Mouse (Mus musculus) cerebellum, adult 18-20 months (tissue): ENCODE measurements around the gene Hsp90aa1.
"Not testable (repeated sequence)": the region's sequence is repeated elsewhere in the genome, so short reads cannot be mapped to it uniquely, and the experiment has no call there.

Experiments used
- DNase-seq, 2 experiments: peaks; one replicate each; pipeline ENCODE4 v3.0.0; 2021

The Hsp90aa1 gene

GRCm38 (mm10) chr12:110702556-110702955, at the start of gene Hsp90aa1:
Gene Hsp90aa1, minus strand, starts transcription at chr12:110702728.
- DNase-seq = no peak

DNA sequence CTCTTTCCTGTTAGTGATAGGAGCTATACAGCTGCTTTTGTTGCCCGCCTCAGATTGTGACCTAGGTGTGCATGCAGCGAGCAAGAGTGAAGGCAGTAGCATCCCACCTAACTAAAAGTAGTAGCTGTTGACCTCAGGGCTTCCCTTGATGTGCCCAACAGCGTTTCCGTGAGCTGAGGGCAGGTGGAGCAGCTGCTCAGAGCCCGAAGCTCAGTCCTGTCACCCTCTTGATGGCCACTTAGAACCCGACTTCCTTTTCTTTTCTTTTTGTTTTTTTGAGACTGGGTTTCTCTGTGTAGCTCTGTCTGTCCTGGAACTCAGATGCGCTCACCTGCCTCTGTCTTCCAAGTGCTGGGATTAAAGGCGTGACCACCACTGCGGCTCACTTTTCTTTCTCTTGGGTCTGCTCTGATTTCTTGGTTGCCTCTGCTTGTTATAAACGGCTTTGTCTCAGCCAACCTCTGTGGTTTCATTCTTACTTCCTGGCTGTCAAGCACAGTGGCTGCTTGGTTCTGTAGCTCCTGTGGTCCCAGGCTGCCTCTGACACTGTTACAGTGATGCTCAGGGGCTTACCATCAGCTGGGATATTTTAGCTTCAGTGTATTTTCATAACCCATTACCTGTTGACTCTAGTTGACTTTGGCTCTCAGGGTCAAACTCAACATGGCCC, 48.4 kb upstream of the Hsp90aa1 start:
- DNase-seq = no peak

GRCm38 (mm10) chr12:110738158-110738921, 35.8 kb upstream of the Hsp90aa1 start:
- DNase-seq = peak in 1 of 2 experiments; percentile 43

DNA sequence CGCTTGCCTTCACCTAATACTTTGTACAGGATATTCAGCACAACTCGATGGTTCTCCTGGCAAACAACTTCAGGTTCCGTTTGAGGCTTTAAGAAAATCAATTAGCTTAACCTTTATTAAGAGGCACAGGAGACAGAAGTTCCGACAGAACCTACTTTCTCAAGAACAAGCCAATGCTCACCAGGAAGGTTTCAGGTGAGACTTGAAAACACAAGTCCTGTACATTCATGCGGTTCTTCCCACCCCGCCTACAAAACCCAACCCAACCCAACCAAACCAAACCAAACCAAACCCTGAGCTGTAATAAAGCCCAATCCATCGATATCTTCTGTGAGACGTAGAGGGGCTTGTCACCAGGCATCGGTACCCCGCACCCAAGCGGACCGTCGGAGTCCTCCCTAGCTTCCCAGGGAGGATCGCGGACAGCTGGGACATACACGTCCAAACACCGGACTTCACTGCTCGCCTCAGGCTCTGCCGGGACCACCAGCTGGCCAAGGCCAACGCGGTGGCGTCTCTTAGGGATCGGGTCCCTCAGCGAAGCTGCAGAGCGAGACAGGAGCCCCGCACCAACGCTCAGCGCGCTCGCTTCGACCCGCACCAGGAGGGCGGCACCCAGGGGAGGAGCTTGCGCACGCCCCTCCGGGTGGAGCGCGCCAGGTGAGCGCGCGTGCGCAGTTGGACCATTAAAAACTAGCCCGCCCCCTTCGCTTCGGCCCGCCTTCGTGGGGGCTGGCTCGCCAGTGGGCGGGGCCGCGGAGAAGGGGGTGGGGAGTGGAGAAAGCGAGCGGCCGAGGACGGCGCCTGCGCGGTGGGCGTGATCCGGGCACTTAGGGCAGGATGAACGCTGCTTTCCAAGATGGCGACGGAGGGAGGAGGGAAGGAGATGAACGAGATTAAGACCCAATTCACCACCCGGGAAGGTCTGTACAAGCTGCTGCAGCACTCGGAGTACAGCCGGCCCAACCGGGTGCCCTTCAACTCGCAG, 34.9 kb upstream of the Hsp90aa1 start, which contains the start of gene Wdr20:
TSS of gene Wdr20 (plus strand) at position 775 of the 988 bp plus-strand sequence.
- peak; percentile 98 to 100 for DNase-seq

GRCm38 (mm10) chr12:110736641-110737040, 34.1 kb upstream of the Hsp90aa1 start:
- no peak for DNase-seq

- DNase-seq = not testable (repeated sequence)
Observed at GRCm38 (mm10) chr12:110733254-110733653, 30.7 kb upstream of the Hsp90aa1 start.

DNA sequence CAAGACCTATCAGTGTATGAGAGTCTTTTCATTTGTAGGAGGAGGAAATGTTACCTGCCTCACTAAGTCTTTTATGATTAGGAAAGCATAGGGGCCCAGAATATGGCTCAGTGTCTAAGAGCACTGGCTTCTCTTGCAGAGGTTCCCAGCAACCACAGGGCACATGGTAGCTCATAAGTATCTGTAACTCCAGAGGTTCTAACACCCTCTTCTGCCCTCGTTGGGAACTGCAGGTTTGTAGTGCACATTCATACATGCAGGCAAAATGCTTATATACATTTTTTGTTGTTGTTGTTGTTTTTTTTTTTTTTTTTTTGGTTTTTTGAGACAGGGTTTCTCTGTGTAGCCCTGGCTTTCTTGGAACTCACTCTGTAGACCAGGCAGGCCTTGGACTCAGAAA, 23.9 kb upstream of the Hsp90aa1 start:
- DNase-seq = no peak

DNA sequence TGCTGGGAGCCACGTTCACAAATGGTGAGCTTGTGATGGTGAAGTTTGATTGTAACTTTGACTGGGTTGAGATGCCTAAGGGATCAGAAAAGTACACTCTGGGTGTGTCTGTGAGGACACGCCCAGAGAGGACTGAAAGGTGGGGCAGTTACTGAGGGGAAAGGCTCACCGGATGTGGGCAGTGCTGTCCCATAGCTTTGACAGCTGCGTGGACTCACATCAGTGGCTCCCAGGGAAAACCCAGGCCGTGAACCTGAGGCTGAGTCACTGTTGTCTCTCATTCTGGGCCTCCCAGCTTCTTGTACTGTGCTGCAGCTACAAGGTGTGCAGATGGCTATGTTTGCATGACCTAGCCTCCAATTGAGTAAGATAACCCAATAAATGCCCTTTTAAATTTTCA, 23.0 kb upstream of the Hsp90aa1 start:
- DNase-seq = no peak

DNA sequence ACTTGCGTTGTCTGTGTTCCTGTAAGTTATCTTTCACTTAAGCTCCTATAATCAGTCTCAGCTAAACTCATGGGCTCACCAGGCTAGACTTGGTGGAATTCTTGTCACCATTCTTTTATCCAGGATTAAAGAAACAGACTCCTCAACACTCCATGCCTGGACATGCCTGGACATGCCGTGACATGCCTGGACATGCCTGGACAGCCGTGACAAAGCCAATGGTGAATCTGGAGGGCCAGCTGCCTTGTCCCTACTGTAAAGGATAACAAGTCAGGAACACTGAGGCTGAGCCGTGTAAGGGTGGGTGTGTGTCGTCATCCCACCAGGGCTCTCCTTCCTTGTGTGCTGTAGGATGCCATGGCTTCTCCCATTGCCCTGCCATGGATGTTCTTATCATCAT, 22.5 kb upstream of the Hsp90aa1 start:
- no peak for DNase-seq

DNA sequence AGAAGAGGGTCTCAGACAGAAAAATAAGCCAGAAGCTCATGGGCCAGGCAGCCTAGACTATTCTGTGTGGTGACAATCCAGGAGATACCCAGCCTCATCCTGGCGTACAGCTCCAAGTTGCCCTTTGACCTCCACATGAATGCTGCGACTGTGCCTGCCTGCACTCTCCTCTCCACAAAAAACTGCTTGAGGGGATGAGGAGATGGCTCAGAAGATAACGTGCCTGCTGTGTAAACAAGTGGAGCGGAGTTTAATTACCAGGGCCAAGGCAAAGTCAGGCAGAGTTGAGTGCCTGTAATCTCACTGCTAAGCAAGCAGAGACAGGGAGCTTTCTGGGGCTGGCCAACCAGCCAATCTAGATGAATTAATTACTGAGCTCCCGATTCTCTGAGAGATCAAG, 13.5 kb upstream of the Hsp90aa1 start:
- DNase-seq = no peak

DNA sequence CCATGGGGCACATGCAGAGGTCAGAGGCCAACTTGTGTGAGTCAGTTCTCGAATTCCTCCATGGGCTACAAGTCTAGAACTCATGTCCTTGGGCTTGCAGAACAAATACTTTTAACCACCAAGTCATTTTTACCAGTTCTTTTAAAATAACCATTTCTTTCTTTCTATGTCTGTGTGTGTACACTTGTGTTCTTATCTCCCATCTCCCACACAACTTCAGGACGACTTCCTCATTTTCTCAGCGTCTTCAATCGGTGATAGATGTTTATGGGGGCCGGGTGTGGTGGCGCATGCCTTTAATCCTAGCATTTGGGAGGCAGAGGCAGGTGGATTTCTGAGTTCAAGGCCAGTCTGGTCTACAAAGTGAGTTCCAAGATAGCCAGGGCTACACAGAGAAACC, 11.7 kb upstream of the Hsp90aa1 start:
- DNase-seq = no peak

GRCm38 (mm10) chr12:110713784-110714183, 11.3 kb upstream of the Hsp90aa1 start:
- DNase-seq = no peak

DNA sequence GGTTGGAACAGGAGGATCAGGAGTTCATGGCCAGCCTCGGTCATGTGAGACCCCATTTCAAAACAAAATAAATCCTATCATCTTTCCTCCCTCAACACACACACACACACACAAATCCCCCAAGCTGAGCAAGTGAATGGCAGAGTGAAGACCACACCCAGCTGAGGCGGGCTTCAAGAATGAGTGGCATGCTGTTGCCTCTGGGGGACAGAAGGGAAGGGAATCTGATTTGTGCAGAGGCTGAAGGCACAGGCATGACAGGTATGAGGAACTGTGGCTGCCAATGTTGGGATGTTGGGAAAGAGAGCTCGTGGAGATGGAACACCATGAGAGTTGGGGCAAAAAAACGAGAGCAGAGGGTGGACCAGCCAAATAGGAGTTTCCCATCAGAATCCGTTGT, 8.7 kb upstream of the Hsp90aa1 start:
- no peak for DNase-seq

- DNase-seq = no peak
Observed at GRCm38 (mm10) chr12:110707451-110707850, 4.9 kb upstream of the Hsp90aa1 start.

GRCm38 (mm10) chr12:110706337-110707231, 4.1 kb upstream of the Hsp90aa1 start:
- peak; percentile 53 to 54 for DNase-seq

- DNase-seq = not testable (repeated sequence)
Observed at GRCm38 (mm10) chr12:110705419-110705818, 2.9 kb upstream of the Hsp90aa1 start.

DNA sequence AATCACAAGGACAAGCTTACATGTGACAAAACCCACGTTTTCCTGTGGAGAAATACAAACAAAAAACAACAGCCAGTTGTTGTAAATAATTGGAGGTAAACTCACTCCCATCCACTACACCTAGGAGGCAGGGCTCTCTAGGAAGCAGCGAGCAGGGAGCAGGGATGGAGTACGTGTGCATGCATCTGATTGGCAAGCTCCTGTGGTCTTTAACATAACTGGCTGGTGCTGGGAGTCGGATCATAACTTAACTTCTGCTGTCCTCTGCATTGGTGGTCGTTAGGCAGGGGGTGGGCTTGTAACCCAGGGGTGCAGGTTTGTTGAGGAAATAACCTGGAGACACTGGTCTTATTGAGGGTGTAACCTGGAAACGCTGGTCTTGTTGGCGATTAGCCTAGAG, 1.2 kb upstream of the Hsp90aa1 start:
- DNase-seq = no peak

GRCm38 (mm10) chr12:110703008-110703471, 512 bp upstream of the Hsp90aa1 start:
- DNase-seq = peak; percentile 82 to 87

DNA sequence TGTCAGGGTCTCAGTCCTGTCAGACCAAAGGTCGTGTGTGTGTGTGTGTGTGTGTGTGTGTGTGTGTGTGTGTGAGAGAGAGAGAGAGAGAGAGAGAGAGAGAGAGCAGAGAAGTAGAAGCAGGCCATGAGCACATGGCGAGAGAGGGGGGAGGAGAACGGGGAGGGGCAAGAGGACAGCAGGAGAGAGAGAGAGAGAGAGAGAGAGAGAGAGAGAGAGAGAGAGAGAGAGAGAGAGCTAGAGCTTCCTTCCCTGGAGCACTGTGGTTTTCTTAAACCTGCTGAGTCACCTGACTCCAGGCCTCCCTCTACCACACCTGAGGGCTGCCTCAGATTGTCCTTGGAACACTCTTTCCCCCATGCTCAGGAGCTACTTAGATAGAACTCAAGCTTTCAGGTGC, 1.2 kb downstream of the Hsp90aa1 start:
- not testable (repeated sequence) for DNase-seq

DNA sequence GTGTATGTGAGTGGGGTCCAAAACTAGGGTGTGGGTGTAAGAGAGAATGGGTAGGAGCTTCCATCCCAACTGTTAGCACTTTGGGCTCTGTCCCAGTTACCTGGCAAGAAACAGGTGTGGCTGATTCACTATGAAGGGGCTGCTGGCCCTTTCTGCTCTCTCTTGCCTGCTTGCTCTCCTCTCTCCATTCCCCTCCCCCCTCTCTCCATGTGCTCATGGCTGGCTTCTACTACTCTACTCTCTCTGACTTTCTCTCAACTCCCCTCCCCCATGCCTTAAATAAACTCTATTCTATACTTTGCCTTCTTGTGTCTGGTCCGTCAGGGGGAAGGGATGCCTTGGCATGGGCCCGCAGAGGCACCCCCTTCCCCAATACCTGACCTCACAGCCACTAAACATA, 1.8 kb downstream of the Hsp90aa1 start:
- no peak for DNase-seq

DNA sequence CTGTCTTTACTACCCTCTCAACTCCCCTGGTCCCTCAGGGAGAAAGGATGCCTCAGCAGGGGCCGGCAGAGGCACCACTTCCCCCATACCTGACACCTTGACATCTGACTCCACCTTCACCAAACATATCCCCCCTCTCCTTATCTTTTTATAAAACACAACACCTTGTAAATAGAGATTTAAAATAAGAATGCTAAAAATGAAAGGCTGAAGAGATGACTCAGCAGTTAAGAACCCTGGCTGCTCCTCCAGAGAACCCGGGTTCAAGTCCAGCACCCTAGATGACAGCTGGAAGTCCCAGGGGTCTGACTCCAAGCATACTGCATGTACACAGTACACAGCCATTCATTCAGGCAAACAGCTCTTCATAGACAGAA, 3.4 kb downstream of the Hsp90aa1 start:
- DNase-seq = no peak
